Mouse (Mus musculus) liver, adult 2 months (tissue): ENCODE measurements around the gene Slc9a9.

ENCODE experiments used
- CTCF ChIP-seq: fragments of 200-500 bp; IDR thresholded peaks from 2 replicates; pipeline ENCODE4 v1.5.1; 2011; ENCODE audit warnings: low read depth, low read length, control low read depth
- POLR2A ChIP-seq: fragments of 200-500 bp; IDR thresholded peaks from 2 replicates; pipeline ENCODE4 v1.6.1; 2011; ENCODE audit warnings: low read length, control low read depth; ENCODE audit not compliant: insufficient read depth; ENCODE audit errors: extremely low read depth

- TF ChIP-seq POLR2A (no peak), CTCF (no peak)
Measured at GRCm38 (mm10) chr9:95113157-95114135, 443.7 kb downstream of the Slc9a9 start.
